Mouse (Mus musculus): ENCODE results near the gene Cit. TPM values are rescaled to one million over a fixed set of nuclear protein-coding genes. Genes with fewer than 3 reads are reported as not detected.

Cit gene
- polyA plus RNA-seq, 1 experiment from 2014 or later = 18.7 TPM

DNA sequence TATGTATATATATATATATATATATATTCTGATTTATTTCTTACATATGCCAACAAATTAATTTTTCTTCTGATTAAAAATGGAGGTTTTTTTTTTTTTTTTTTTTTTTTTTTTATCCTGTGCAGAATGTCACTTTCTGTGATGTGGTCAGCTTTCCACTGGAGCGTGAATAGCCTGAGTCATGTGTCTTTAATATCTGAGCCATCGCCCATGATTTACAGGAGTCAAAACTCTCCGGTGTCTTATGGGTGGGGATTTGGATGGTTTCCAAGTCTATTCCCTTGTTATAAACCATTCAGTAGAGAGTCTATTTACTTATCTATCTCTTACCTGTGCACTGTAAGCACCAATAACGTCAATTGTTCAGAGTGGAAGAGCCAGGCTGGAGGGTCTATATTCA is 27.9 kb downstream of the Cit start:
- peaks cover 8% of the 10 kb centered on the region; the same call in 1 of the 2 replicates for H3K4me1 ChIP-seq
- no peaks in the 10 kb centered on the region for H3K27me3 ChIP-seq (replicated peaks)
- peaks cover 51% of the 10 kb centered on the region for H3K36me3 ChIP-seq
- WGBS = 74% methylated on average over 4 of the region's 4 CpGs
- no peak overlapping the region for H3K4me2 ChIP-seq
- no peaks in the 10 kb centered on the region for H3K9me3 ChIP-seq
- no peak overlapping the region for H3K9ac ChIP-seq
- no peak overlapping the region for H3K27ac ChIP-seq (replicated peaks)
- no peak for ATAC-seq (ENCODE audit: extremely low read depth, insufficient number of reproducible peaks, low FRiP score, low TSS enrichment)
- no peak overlapping the region for H3K4me3 ChIP-seq

DNA sequence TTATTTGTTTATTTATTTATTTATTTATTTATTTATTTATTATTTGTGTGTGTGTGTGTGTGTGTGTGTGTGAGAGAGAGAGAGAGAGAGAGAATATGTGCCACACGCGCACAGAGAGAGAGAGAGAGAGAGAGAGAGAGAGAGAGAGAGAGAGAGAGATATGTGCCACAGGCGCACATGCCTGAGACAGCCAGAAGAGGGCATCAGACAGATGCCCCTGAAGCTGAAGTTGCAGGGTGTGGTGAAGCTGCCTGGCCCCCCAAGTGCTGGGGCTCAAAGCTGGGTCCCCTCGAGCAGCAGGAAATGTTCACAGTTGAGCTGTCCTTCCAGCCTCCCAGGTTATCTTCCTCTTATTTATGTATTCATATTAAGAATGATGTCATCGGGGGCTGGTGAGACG is 32.3 kb downstream of the Cit start:
- Histone ChIP-seq H3K9ac (no peak overlapping the region), H3K36me3 (peaks cover 66% of the 10 kb centered on the region)
- 91% methylated on average over 6 of the region's 6 CpGs for WGBS

DNA sequence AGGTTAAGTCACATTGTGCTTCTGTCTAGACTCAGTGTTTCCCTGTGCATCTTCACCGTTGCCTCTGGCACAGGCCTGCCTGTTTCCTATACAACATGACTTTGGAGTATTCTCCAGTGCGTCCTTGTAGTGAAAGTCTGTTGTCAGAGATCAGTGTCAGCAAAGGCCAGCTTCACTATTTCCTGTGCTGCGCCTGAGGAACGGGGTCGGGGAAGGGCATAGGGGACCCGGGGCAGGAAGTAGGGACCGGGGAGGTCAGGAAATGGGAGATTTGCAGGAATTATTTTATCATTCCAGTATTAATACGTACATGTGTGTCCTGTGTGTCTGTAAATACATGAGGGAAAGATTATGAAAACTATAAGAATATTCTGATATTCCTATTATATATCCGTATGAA is 37.1 kb downstream of the Cit start:
- Histone ChIP-seq H3K4me3 (no peak overlapping the region), H3K4me1 (no peaks in the 10 kb centered on the region; the same call in 1 of the 2 replicates), H3K4me2 (no peak overlapping the region), H3K27me3 (replicated peaks) (no peaks in the 10 kb centered on the region), H3K36me3 (peaks cover 59% of the 10 kb centered on the region), H3K27ac (replicated peaks) (no peak overlapping the region), H3K9ac (no peak overlapping the region), H3K9me3 (no peaks in the 10 kb centered on the region)
- ATAC-seq (ENCODE audit: extremely low read depth, insufficient number of reproducible peaks, low FRiP score, low TSS enrichment) = no peak
- WGBS = 64% methylated on average over 9 of the region's 9 CpGs

More for the DNA sequence above, 32.3 kb downstream of the Cit start:
- ATAC-seq (ENCODE audit: extremely low read depth, insufficient number of reproducible peaks, low FRiP score, low TSS enrichment) = no peak
- Histone ChIP-seq H3K27me3 (replicated peaks) (no peaks in the 10 kb centered on the region), H3K4me3 (no peak overlapping the region), H3K9me3 (no peaks in the 10 kb centered on the region), H3K4me1 (peaks cover under 1% of the 10 kb centered on the region; the same call in 1 of the 2 replicates), H3K4me2 (no peak overlapping the region), H3K27ac (replicated peaks) (no peak overlapping the region)

DNA sequence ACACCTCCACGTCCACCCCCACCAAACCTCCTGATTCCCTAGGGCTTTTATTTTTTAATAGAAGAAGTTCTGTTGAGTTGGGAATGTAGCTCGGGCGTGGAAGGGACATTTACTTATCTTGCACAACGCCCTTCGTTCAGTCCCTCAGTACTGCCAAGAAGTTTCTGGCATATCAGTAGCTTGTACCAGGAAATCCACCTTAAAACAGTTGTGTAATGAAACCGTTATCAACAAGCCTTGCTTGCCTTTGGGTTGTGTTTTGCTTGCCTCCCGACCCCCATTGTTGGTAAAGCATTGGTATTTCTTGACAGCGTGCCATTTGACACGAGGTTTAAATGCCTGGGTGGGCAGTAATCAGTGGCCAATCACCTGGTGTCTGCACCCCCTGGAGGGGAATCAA is 39.4 kb downstream of the Cit start:
- H3K9ac ChIP-seq = no peak overlapping the region
- H3K36me3 ChIP-seq = peaks cover 63% of the 10 kb centered on the region
- H3K27me3 ChIP-seq (replicated peaks) = no peaks in the 10 kb centered on the region
- WGBS = 70% methylated on average over 9 of the region's 9 CpGs
- no peak overlapping the region for H3K27ac ChIP-seq (replicated peaks)
- no peak overlapping the region for H3K4me3 ChIP-seq
- H3K4me1 ChIP-seq = no peaks in the 10 kb centered on the region; the same call in 1 of the 2 replicates
- H3K9me3 ChIP-seq = no peaks in the 10 kb centered on the region
- no peak overlapping the region for H3K4me2 ChIP-seq
- no peak for ATAC-seq (ENCODE audit: extremely low read depth, insufficient number of reproducible peaks, low FRiP score, low TSS enrichment)

DNA sequence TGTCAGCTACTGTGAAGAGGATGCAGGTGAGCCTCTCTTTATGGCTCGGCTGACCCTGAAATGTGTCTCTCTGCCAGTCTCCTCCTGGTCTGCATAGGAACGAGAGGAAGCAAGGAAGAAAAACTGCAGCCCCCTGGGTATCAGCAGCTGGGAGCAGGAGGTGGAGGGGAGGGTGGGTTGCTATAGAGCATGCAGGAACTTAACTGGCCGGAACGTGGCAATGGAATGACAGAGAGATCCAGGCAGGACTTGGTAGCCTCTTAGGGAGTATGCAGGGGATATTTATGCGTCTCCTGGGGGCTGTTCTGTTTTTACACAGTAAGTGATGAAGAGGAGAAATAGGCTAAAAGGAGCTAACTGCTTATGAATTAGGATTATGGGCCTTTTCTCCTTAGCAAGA is 48.7 kb downstream of the Cit start:
- Histone ChIP-seq H3K4me1 (no peaks in the 10 kb centered on the region), H3K9me3 (no peaks in the 10 kb centered on the region), H3K27me3 (replicated peaks) (no peaks in the 10 kb centered on the region), H3K36me3 (peaks cover 38% of the 10 kb centered on the region), H3K4me2 (no peak overlapping the region), H3K9ac (no peak overlapping the region), H3K27ac (replicated peaks) (no peak overlapping the region), H3K4me3 (no peak overlapping the region)
- WGBS = 74% methylated on average over 5 of the region's 5 CpGs
- no peak for ATAC-seq (ENCODE audit: extremely low read depth, insufficient number of reproducible peaks, low FRiP score, low TSS enrichment)

DNA sequence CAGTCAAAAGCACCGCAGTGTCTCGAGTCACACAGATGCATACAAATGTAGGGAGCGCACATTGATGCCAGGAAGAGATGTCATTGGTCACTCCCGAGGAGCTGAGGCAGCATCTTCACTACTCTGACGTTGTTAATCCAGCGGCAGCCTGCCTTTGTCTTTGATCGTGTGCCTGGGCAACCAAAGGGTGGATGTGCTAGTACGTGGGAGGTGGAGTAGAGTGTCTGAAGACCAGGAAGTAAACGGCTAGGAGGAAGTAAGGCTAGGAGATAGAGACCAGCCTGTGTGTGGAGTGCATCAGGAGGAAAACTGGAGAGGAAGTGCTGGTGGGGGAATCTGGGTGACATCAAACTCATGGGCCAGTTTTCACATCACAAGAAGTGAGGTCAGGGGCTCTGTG is 52.0 kb downstream of the Cit start:
- no peaks in the 10 kb centered on the region for H3K27me3 ChIP-seq (replicated peaks)
- no peak overlapping the region for H3K4me3 ChIP-seq
- H3K4me2 ChIP-seq = no peak overlapping the region
- no peak for ATAC-seq (ENCODE audit: extremely low read depth, insufficient number of reproducible peaks, low FRiP score, low TSS enrichment)
- H3K27ac ChIP-seq (replicated peaks) = no peak overlapping the region
- no peaks in the 10 kb centered on the region for H3K4me1 ChIP-seq
- peaks cover 19% of the 10 kb centered on the region for H3K36me3 ChIP-seq
- 65% methylated on average over 9 of the region's 9 CpGs for WGBS
- no peak overlapping the region for H3K9ac ChIP-seq
- H3K9me3 ChIP-seq = no peaks in the 10 kb centered on the region

DNA sequence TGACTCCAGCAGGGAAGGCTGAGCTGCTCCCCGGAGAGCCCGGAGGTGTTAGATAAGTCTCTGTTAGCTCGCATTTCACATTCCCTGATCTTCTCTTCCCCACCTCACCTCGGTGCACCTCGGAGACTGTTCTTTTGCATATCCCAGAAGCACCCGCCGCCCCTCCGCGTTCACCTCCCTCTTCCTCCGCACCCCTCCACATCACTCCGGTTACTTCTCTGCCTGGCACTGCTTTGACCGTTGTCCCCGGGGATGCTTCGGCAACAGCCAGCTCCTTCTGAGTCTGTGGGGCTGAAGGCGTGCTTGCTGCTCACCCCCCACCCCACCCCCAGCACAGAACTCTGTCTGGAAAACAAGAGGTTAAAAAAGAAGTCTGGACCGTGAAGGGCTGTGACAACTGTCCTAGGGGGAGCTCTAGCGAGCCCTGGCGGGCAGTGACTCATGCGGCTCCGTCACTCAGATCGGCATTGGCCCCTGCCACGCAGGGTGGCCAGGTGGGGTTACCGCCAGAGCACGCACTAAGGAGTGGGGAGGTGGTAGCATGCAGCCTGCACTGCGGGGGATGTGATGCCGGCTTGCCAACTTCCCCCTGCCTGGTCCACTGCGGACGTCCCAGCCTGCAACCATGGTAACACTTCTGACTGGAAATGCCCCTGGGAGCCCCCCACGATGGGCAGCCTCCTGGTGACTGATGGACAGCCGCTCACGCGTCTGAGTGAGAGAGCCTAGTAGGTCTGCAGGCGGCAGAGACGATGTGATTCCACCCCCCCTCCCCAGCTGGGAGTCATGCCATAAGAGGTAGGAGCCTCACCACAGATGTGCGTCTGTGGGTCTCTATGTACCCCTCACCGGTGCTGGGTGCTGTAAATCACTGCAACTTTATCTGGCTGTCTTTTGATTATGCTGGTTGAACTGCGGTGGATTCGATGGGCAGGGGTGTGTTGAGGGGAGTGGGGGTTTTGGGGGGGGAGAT is 62.2 kb downstream of the Cit start:
- Histone ChIP-seq H3K27ac (replicated peaks) (no peak overlapping the region), H3K27me3 (replicated peaks) (0 out of 2 replicates have a peak, but pooled peaks cover 4% of the 10 kb centered on the region), H3K4me2 (peak overlapping the region; percentile 88), H3K4me1 (peaks cover 40% of the 10 kb centered on the region), H3K4me3 (peak overlapping the region; percentile 53), H3K36me3 (peaks cover 5% of the 10 kb centered on the region; the same call in 1 of the 2 replicates), H3K9me3 (no peaks in the 10 kb centered on the region), H3K9ac (peak overlapping the region; percentile 71)
- no peak for ATAC-seq (ENCODE audit: extremely low read depth, insufficient number of reproducible peaks, low FRiP score, low TSS enrichment)
- 10% methylated on average over 38 of the region's 38 CpGs for WGBS

DNA sequence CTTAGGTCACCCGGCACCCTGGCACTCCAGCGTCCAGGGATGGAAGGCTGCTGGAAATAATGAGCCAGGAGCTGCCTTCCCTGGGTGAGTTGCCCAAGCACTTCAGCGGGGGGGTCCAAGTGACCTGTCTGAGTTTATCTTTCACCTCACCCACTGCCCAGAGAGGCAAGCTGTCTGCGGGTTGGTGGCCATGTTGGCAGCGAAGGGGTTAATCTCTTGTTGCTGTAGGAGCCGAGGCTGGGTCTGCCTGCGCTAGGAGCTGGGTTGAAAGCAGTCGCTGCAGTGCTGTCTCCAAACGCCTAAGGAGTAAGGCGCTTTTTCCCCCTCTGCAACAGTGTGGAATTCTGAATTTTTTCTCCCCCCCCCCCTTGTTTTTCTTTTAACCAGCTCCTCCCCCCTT is 63.2 kb downstream of the Cit start:
- Histone ChIP-seq H3K36me3 (peaks cover 2% of the 10 kb centered on the region; the same call in 1 of the 2 replicates), H3K9me3 (no peaks in the 10 kb centered on the region), H3K4me2 (peak overlapping the region; percentile 88), H3K4me1 (peaks cover 40% of the 10 kb centered on the region), H3K9ac (no peak overlapping the region), H3K4me3 (peak overlapping the region; percentile 53), H3K27me3 (replicated peaks) (0 out of 2 replicates have a peak, but pooled peaks cover 4% of the 10 kb centered on the region), H3K27ac (replicated peaks) (no peak overlapping the region)
- WGBS = 22% methylated on average over 10 of the region's 10 CpGs
- no peak for ATAC-seq (ENCODE audit: extremely low read depth, insufficient number of reproducible peaks, low FRiP score, low TSS enrichment)

DNA sequence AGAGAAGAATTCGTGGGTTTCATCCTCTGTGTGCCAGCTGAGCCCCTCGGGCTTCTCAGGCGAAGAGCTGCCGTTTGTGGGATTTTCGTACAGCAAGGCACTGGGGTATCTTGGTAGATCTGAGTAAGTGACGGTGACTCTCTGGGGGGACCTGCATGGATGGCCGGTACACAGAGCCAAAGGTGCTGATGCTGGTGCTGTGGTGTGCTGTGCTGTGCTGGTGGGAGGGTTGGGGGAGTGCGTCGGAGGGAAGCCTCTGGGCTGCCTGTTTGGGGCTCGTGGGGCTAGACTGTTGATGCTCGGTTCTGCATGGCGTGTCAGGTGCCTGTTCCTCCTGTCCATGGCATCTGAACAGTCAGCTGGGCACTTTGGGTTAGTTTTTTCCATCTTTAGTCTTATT is 63.6 kb downstream of the Cit start:
- H3K9me3 ChIP-seq = no peaks in the 10 kb centered on the region
- WGBS = 56% methylated on average over 12 of the region's 12 CpGs
- no peak overlapping the region for H3K27ac ChIP-seq (replicated peaks)
- ATAC-seq (ENCODE audit: extremely low read depth, insufficient number of reproducible peaks, low FRiP score, low TSS enrichment) = peak; percentile 39; the same call in 1 of the 2 replicates
- peaks cover 2% of the 10 kb centered on the region; the same call in 1 of the 2 replicates for H3K36me3 ChIP-seq
- 0 out of 2 replicates have a peak overlapping the region, but pooled peaks have one; percentile 53 for H3K4me3 ChIP-seq
- H3K27me3 ChIP-seq (replicated peaks) = 0 out of 2 replicates have a peak, but pooled peaks cover 4% of the 10 kb centered on the region
- no peak overlapping the region for H3K9ac ChIP-seq
- peaks cover 40% of the 10 kb centered on the region for H3K4me1 ChIP-seq
- peak overlapping the region; percentile 88 for H3K4me2 ChIP-seq

DNA sequence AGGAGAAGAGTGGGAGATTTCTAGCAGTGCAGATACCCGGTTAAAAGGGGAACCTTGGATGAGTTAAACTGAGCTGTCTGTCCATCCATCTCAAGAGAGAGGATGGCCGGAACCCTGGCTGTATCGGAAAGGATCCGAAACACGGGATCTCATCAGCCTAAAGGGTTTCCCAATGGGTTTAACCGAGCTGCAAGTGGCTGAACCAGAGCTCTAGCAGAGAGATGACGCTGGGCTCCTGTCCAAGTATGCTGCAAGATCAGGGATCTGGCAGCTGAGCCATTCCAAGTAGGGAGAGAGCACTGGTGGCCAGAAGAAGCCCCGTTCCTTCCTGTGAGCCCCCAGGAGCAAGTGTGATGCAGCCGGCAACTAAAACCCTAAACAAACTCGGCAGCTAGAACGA is 64.0 kb downstream of the Cit start:
- Histone ChIP-seq H3K4me2 (peak overlapping the region; percentile 88), H3K36me3 (peaks cover 2% of the 10 kb centered on the region; the same call in 1 of the 2 replicates), H3K27ac (replicated peaks) (no peak overlapping the region), H3K9me3 (no peaks in the 10 kb centered on the region), H3K4me1 (peaks cover 40% of the 10 kb centered on the region), H3K27me3 (replicated peaks) (0 out of 2 replicates have a peak, but pooled peaks cover 4% of the 10 kb centered on the region), H3K4me3 (no peak overlapping the region), H3K9ac (no peak overlapping the region)
- 38% methylated on average over 11 of the region's 11 CpGs for WGBS
- no peak for ATAC-seq (ENCODE audit: extremely low read depth, insufficient number of reproducible peaks, low FRiP score, low TSS enrichment)

DNA sequence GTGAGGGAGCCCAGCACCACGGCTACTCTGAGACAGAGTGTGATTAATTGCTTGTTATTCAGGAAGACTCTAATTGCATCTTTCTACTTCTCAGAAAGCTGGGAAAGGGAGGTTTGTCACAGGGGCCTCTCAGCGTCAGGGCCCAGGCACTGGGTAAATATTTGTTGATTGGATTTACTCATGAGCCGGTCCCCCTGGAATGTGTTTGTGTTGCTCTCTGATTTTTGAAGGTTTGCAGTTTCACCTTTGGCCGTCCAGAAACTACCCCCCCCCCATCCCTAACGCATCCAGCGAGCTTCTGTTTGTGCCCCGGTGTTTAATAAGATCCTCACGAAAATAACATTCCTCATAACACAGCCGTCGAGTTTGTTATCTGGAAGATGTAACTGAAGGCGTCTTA is 65.4 kb downstream of the Cit start:
- no peak overlapping the region for H3K9ac ChIP-seq
- no peaks in the 10 kb centered on the region for H3K9me3 ChIP-seq
- no peak overlapping the region for H3K4me3 ChIP-seq
- 37% methylated on average over 11 of the region's 11 CpGs for WGBS
- H3K27ac ChIP-seq (replicated peaks) = no peak overlapping the region
- peaks cover 40% of the 10 kb centered on the region for H3K4me1 ChIP-seq
- no peak for ATAC-seq (ENCODE audit: extremely low read depth, insufficient number of reproducible peaks, low FRiP score, low TSS enrichment)
- H3K4me2 ChIP-seq = no peak overlapping the region
- 0 out of 2 replicates have a peak, but pooled peaks cover 4% of the 10 kb centered on the region for H3K27me3 ChIP-seq (replicated peaks)
- H3K36me3 ChIP-seq = peaks cover 2% of the 10 kb centered on the region; the same call in 1 of the 2 replicates

All from heart, embryonic 13.5 days (tissue).